Mouse (Mus musculus) testis, postnatal 10 days (tissue): ENCODE data around the gene Manf.

ENCODE experiments used
- DNase-seq: peaks from one replicate; pipeline ENCODE4 v3.0.0; 2021; ENCODE audit warnings: low spot score

The Manf gene

GRCm38 (mm10) chr9:106884996-106885900, 6.5 kb downstream of the Manf start:
- DNase-seq, result peak; percentile 54

GRCm38 (mm10) chr9:106884306-106884705, 7.5 kb downstream of the Manf start:
- DNase-seq, result no peak

- DNase-seq, result no peak
Observed at GRCm38 (mm10) chr9:106883085-106883484, 8.7 kb downstream of the Manf start.

- DNase-seq, result no peak
Observed at GRCm38 (mm10) chr9:106882176-106882575, 9.6 kb downstream of the Manf start.

- DNase-seq, result no peak
Observed at GRCm38 (mm10) chr9:106881071-106881755, 10.6 kb downstream of the Manf start.

- no peak for DNase-seq
Observed at GRCm38 (mm10) chr9:106879471-106879870, 12.3 kb downstream of the Manf start.

- no peak for DNase-seq
Observed at GRCm38 (mm10) chr9:106876666-106877065, 15.1 kb downstream of the Manf start.

GRCm38 (mm10) chr9:106874216-106874615, 17.6 kb downstream of the Manf start:
- DNase-seq, result no peak

GRCm38 (mm10) chr9:106858036-106858435, 33.7 kb downstream of the Manf start:
- no peak for DNase-seq

GRCm38 (mm10) chr9:106856664-106857063, 35.1 kb downstream of the Manf start:
- no peak for DNase-seq

GRCm38 (mm10) chr9:106842800-106843199, 49.0 kb downstream of the Manf start:
- no peak for DNase-seq

GRCm38 (mm10) chr9:106840569-106840968, 51.2 kb downstream of the Manf start:
- DNase-seq, result no peak

- DNase-seq, result peak; percentile 96
Observed at GRCm38 (mm10) chr9:106822381-106823104, 69.2 kb downstream of the Manf start.

GRCm38 (mm10) chr9:106821618-106822380, 70.0 kb downstream of the Manf start, which contains the start of gene Dcaf1:
Dcaf1 (plus strand) TSS chr9:106821874.
- DNase-seq, result peak; percentile 93

- DNase-seq, result no peak
Observed at GRCm38 (mm10) chr9:106821050-106821617, 70.6 kb downstream of the Manf start.

GRCm38 (mm10) chr9:106819201-106819600, 72.6 kb downstream of the Manf start:
- no peak for DNase-seq

- DNase-seq, result no peak
Observed at GRCm38 (mm10) chr9:106818191-106818590, 73.6 kb downstream of the Manf start.

GRCm38 (mm10) chr9:106806503-106806902, 85.3 kb downstream of the Manf start:
- DNase-seq, result no peak

- DNase-seq, result no peak
Observed at GRCm38 (mm10) chr9:106790831-106791230, 100.9 kb downstream of the Manf start.

GRCm38 (mm10) chr9:106789363-106789762, 102.4 kb downstream of the Manf start:
- no peak for DNase-seq

- DNase-seq, result peak; percentile 90
Observed at GRCm38 (mm10) chr9:106788812-106789321, 102.9 kb downstream of the Manf start, which contains the start of gene Rad54l2. Rad54l2 (minus strand) TSS chr9:106789194.
